Mouse (Mus musculus) olfactory bulb, adult 2 months (tissue): ENCODE measurements at regions not wholly inside any gene's neighbourhood (a gene's known extent, or its start where the extent isn't known, plus 50 kb on each side); places are given as distances from the start of the nearest gene placed in this dataset.

Experiments
- CTCF ChIP-seq: fragments of 200-500 bp; IDR thresholded peaks from 2 replicates; pipeline ENCODE4 v1.5.1; 2012; ENCODE audit warnings: low read depth, mild to moderate bottlenecking, low read length, moderate library complexity; ENCODE audit not compliant: insufficient read depth
- POLR2A ChIP-seq: fragments of 200-500 bp; IDR thresholded peaks from 2 replicates; pipeline ENCODE4 v1.6.1; 2012; ENCODE audit warnings: mild to moderate bottlenecking, low read depth, low read length, moderate library complexity; ENCODE audit not compliant: insufficient read depth

GRCm38 (mm10) chr15:38579481-38579880 is 1154.1 kb downstream of the 4930447A16Rik start:
- no peak for TF ChIP-seq CTCF
- TF ChIP-seq POLR2A = no peak
